Mouse (Mus musculus): ENCODE results near the gene Olfr675. TPM values are rescaled to one million over a fixed set of nuclear protein-coding genes. Genes with fewer than 3 reads are reported as not detected.
"Not testable (repeated sequence)": the region's sequence is repeated elsewhere in the genome, so short reads cannot be mapped to it uniquely, and the experiment has no call there.

The Olfr675 gene
- polyA plus RNA-seq (2015; fragmentation: Nextera tagmentation; extraction: Ambion mirVana): not detected in 2 replicates

GRCm38 (mm10) chr7:105028360-105028759, at the start of gene Olfr675:
TSS of gene Olfr675 (minus strand) at chr7:105028460.
- 64% methylated on average over 1 of the region's 1 CpGs for WGBS
- no peak for ATAC-seq (ENCODE audit: borderline replicate concordance, extremely low read depth, low FRiP score, low TSS enrichment)
- no peak within 1 kb of the TSS for H3K4me3 ChIP-seq
- no peak within 1 kb of the TSS for H3K4me2 ChIP-seq
- H3K27me3 ChIP-seq: no peaks in the 10 kb centered on the region
- H3K36me3 ChIP-seq: no peaks in the 10 kb centered on the region
- H3K4me1 ChIP-seq: no peaks in the 10 kb centered on the region
- H3K9me3 ChIP-seq: no peaks in the 10 kb centered on the region
- no peak within 1 kb of the TSS for H3K27ac ChIP-seq
- H3K9ac ChIP-seq: no peak within 1 kb of the TSS

GRCm38 (mm10) chr7:105064175-105064574, 35.9 kb upstream of the Olfr675 start, which contains the start of gene Olfr678:
TSS of gene Olfr678 (plus strand) at chr7:105064475.
- no peaks in the 10 kb centered on the region; the same call in 1 of the 2 replicates for H3K9me3 ChIP-seq
- H3K4me1 ChIP-seq: no peaks in the 10 kb centered on the region
- H3K27ac ChIP-seq: no peak within 1 kb of the TSS
- no peak within 1 kb of the TSS for H3K9ac ChIP-seq
- H3K36me3 ChIP-seq: no peaks in the 10 kb centered on the region
- no peak for ATAC-seq (ENCODE audit: borderline replicate concordance, extremely low read depth, low FRiP score, low TSS enrichment)
- H3K27me3 ChIP-seq: no peaks in the 10 kb centered on the region
- no peak within 1 kb of the TSS for H3K4me3 ChIP-seq
- no peak within 1 kb of the TSS for H3K4me2 ChIP-seq
- WGBS: 77% methylated on average over 1 of the region's 1 CpGs

GRCm38 (mm10) chr7:105058951-105059350, 30.7 kb upstream of the Olfr675 start:
- ATAC-seq (ENCODE audit: borderline replicate concordance, extremely low read depth, low FRiP score, low TSS enrichment): no peak
- no peaks in the 10 kb centered on the region for H3K4me1 ChIP-seq
- no peak overlapping the region for H3K4me2 ChIP-seq
- no peaks in the 10 kb centered on the region for H3K36me3 ChIP-seq
- no peaks in the 10 kb centered on the region; the same call in 1 of the 2 replicates for H3K9me3 ChIP-seq
- H3K27ac ChIP-seq: no peak overlapping the region
- H3K27me3 ChIP-seq: no peaks in the 10 kb centered on the region
- H3K4me3 ChIP-seq: no peak overlapping the region
- H3K9ac ChIP-seq: no peak overlapping the region

GRCm38 (mm10) chr7:105033836-105034235, 5.6 kb upstream of the Olfr675 start:
- not testable (repeated sequence) for H3K36me3 ChIP-seq; H3K4me2 ChIP-seq; H3K9me3 ChIP-seq; H3K27ac ChIP-seq; ATAC-seq (ENCODE audit: borderline replicate concordance, extremely low read depth, low FRiP score, low TSS enrichment); H3K27me3 ChIP-seq; H3K4me3 ChIP-seq; H3K9ac ChIP-seq; H3K4me1 ChIP-seq
- WGBS: 45% methylated on average over 5 of the region's 5 CpGs

- no peaks in the 10 kb centered on the region for H3K4me1 ChIP-seq
- H3K27ac ChIP-seq: no peak within 1 kb of the TSS
- ATAC-seq (ENCODE audit: borderline replicate concordance, extremely low read depth, low FRiP score, low TSS enrichment): no peak
- H3K4me2 ChIP-seq: no peak within 1 kb of the TSS
- no peak within 1 kb of the TSS for H3K4me3 ChIP-seq
- no peak within 1 kb of the TSS for H3K9ac ChIP-seq
- no peaks in the 10 kb centered on the region for H3K9me3 ChIP-seq
- no peaks in the 10 kb centered on the region for H3K27me3 ChIP-seq
- H3K36me3 ChIP-seq: no peaks in the 10 kb centered on the region
These were observed 4.1 kb upstream of the Olfr675 start, which contains the start of gene Olfr676 for GRCm38 (mm10) chr7:105032398-105032797. TSS of gene Olfr676 (plus strand) at chr7:105032698.

GRCm38 (mm10) chr7:105022530-105022929, 5.7 kb downstream of the Olfr675 start:
- no peak overlapping the region for H3K9ac ChIP-seq
- no peak overlapping the region for H3K4me3 ChIP-seq
- no peaks in the 10 kb centered on the region for H3K9me3 ChIP-seq
- no peaks in the 10 kb centered on the region for H3K4me1 ChIP-seq
- H3K27me3 ChIP-seq: no peaks in the 10 kb centered on the region
- H3K27ac ChIP-seq: no peak overlapping the region
- H3K36me3 ChIP-seq: no peaks in the 10 kb centered on the region
- no peak for ATAC-seq (ENCODE audit: borderline replicate concordance, extremely low read depth, low FRiP score, low TSS enrichment)
- 71% methylated on average over 1 of the region's 1 CpGs for WGBS
- no peak overlapping the region for H3K4me2 ChIP-seq

GRCm38 (mm10) chr7:105001929-105002328, 26.3 kb downstream of the Olfr675 start, which contains the start of gene Olfr672:
TSS of gene Olfr672 (minus strand) at chr7:105002029.
- Histone ChIP-seq H3K27ac (no peak within 1 kb of the TSS), H3K9me3 (no peaks in the 10 kb centered on the region), H3K27me3 (no peaks in the 10 kb centered on the region), H3K9ac (no peak within 1 kb of the TSS), H3K36me3 (no peaks in the 10 kb centered on the region), H3K4me2 (no peak within 1 kb of the TSS), H3K4me1 (no peaks in the 10 kb centered on the region), H3K4me3 (no peak within 1 kb of the TSS)
- no peak for ATAC-seq (ENCODE audit: borderline replicate concordance, extremely low read depth, low FRiP score, low TSS enrichment)

- H3K27me3 ChIP-seq: no peaks in the 10 kb centered on the region
These were observed 49.2 kb downstream of the Olfr675 start, which contains the start of gene Olfr671 for GRCm38 (mm10) chr7:104979026-104979425. TSS of gene Olfr671 (minus strand) at chr7:104979126.

GRCm38 (mm10) chr7:104972507-104972906, 55.8 kb downstream of the Olfr675 start:
- H3K36me3 ChIP-seq; H3K4me3 ChIP-seq; H3K4me2 ChIP-seq; H3K4me1 ChIP-seq; H3K27ac ChIP-seq; H3K27me3 ChIP-seq; H3K9ac ChIP-seq; ATAC-seq (ENCODE audit: borderline replicate concordance, extremely low read depth, low FRiP score, low TSS enrichment); H3K9me3 ChIP-seq: not testable (repeated sequence)
- 55% methylated on average over 2 of the region's 2 CpGs for WGBS

More at GRCm38 (mm10) chr7:104979026-104979425, 49.2 kb downstream of the Olfr675 start, which contains the start of gene Olfr671:
- H3K27ac ChIP-seq: no peak within 1 kb of the TSS
- H3K4me2 ChIP-seq: no peak within 1 kb of the TSS
- 71% methylated on average over 1 of the region's 1 CpGs for WGBS
- no peaks in the 10 kb centered on the region for H3K9me3 ChIP-seq
- H3K9ac ChIP-seq: no peak within 1 kb of the TSS
- no peak within 1 kb of the TSS for H3K4me3 ChIP-seq
- no peaks in the 10 kb centered on the region for H3K4me1 ChIP-seq
- H3K36me3 ChIP-seq: no peaks in the 10 kb centered on the region
- ATAC-seq (ENCODE audit: borderline replicate concordance, extremely low read depth, low FRiP score, low TSS enrichment): no peak

Other genes with a start within 250 kb of the Olfr675 start
- gene Usp17lb, start 185.9 kb downstream of the Olfr675 start, polyA plus RNA-seq (2015; fragmentation: Nextera tagmentation; extraction: Ambion mirVana): not detected in 2 replicates
- not detected in 2 replicates for gene Usp17la, start 171.5 kb downstream of the Olfr675 start, polyA plus RNA-seq (2015; fragmentation: Nextera tagmentation; extraction: Ambion mirVana)
- gene Olfr665, start 150.4 kb downstream of the Olfr675 start, polyA plus RNA-seq (2015; fragmentation: Nextera tagmentation; extraction: Ambion mirVana): not detected in 2 replicates
- gene Olfr666, start 132.5 kb downstream of the Olfr675 start, polyA plus RNA-seq (2015; fragmentation: Nextera tagmentation; extraction: Ambion mirVana): not detected in 2 replicates
- gene Olfr667, start 107.0 kb downstream of the Olfr675 start, polyA plus RNA-seq (2015; fragmentation: Nextera tagmentation; extraction: Ambion mirVana): not detected in 2 replicates
- not detected in 2 replicates for gene Olfr668, start 100.4 kb downstream of the Olfr675 start, polyA plus RNA-seq (2015; fragmentation: Nextera tagmentation; extraction: Ambion mirVana)
- not detected in 2 replicates for gene Olfr669, start 94.2 kb downstream of the Olfr675 start, polyA plus RNA-seq (2015; fragmentation: Nextera tagmentation; extraction: Ambion mirVana)
- gene Olfr670, start 65.8 kb downstream of the Olfr675 start, polyA plus RNA-seq (2015; fragmentation: Nextera tagmentation; extraction: Ambion mirVana): not detected in 2 replicates
- gene Olfr671, start 49.3 kb downstream of the Olfr675 start, polyA plus RNA-seq (2015; fragmentation: Nextera tagmentation; extraction: Ambion mirVana): not detected in 2 replicates
- gene Olfr672, start 26.4 kb downstream of the Olfr675 start, polyA plus RNA-seq (2015; fragmentation: Nextera tagmentation; extraction: Ambion mirVana): not detected in 2 replicates
- gene Olfr676, start 4.2 kb upstream of the Olfr675 start, polyA plus RNA-seq (2015; fragmentation: Nextera tagmentation; extraction: Ambion mirVana): not detected in 2 replicates
- gene Olfr677, start 22.9 kb upstream of the Olfr675 start, polyA plus RNA-seq (2015; fragmentation: Nextera tagmentation; extraction: Ambion mirVana): not detected in 2 replicates
- gene Olfr678, start 36.0 kb upstream of the Olfr675 start, polyA plus RNA-seq (2015; fragmentation: Nextera tagmentation; extraction: Ambion mirVana): not detected in 2 replicates
- not detected in 2 replicates for gene Olfr679, start 52.7 kb upstream of the Olfr675 start, polyA plus RNA-seq (2015; fragmentation: Nextera tagmentation; extraction: Ambion mirVana)
- gene Olfr680-ps1, start 64.4 kb upstream of the Olfr675 start, polyA plus RNA-seq (2015; fragmentation: Nextera tagmentation; extraction: Ambion mirVana): not detected in 2 replicates
- gene Olfr681, start 88.4 kb upstream of the Olfr675 start, polyA plus RNA-seq (2015; fragmentation: Nextera tagmentation; extraction: Ambion mirVana): not detected in 2 replicates
- not detected in 2 replicates for gene Olfr683, start 118.6 kb upstream of the Olfr675 start, polyA plus RNA-seq (2015; fragmentation: Nextera tagmentation; extraction: Ambion mirVana)
- not detected in 2 replicates for gene Olfr684, start 135.2 kb upstream of the Olfr675 start, polyA plus RNA-seq (2015; fragmentation: Nextera tagmentation; extraction: Ambion mirVana)
- not detected in 2 replicates for gene Olfr685, start 157.6 kb upstream of the Olfr675 start, polyA plus RNA-seq (2015; fragmentation: Nextera tagmentation; extraction: Ambion mirVana)
- not detected in 2 replicates for gene Olfr686, start 179.0 kb upstream of the Olfr675 start, polyA plus RNA-seq (2015; fragmentation: Nextera tagmentation; extraction: Ambion mirVana)